Mouse (Mus musculus) CH12.LX (cell line): Measurements from ENCODE around the gene Pik3cg.

Experiments
- CTCF ChIP-seq, 2 experiments: IDR thresholded peaks in 1 of 2; conservative IDR thresholded peaks in 1 of 2; 2 replicates each; pipeline ENCODE4 v1.5.1; 2011 to 2012; ENCODE audit warnings: low read depth in 2 of 2, low read length in 2 of 2, improper control_type of control experiment in 1 of 2, inconsistent platforms in 1 of 2, mild to moderate bottlenecking in 1 of 2, moderate library complexity in 1 of 2
- EP300 ChIP-seq: IDR thresholded peaks from 2 replicates; pipeline ENCODE4 v1.6.1; 2011; ENCODE audit warnings: low read length, improper control_type of control experiment
- ETS1 ChIP-seq: conservative IDR thresholded peaks from 2 replicates; pipeline ENCODE4 v1.6.1; 2012; ENCODE audit warnings: low read depth, mild to moderate bottlenecking, inconsistent platforms, low read length, improper control_type of control experiment, moderate library complexity
- GABPA ChIP-seq: IDR thresholded peaks from 2 replicates; pipeline ENCODE4 v1.6.1; 2012; ENCODE audit warnings: low read depth, low read length, improper control_type of control experiment, inconsistent platforms; ENCODE audit not compliant: insufficient replicate concordance
- JUN ChIP-seq: IDR thresholded peaks from 2 replicates; pipeline ENCODE4 v1.6.1; 2011; ENCODE audit warnings: low read depth, mild to moderate bottlenecking, low read length, improper control_type of control experiment, moderate library complexity; ENCODE audit not compliant: insufficient read depth
- JUND ChIP-seq: conservative IDR thresholded peaks from 2 replicates; pipeline ENCODE4 v1.6.1; 2011; ENCODE audit warnings: low read depth, low read length, improper control_type of control experiment
- MAFK ChIP-seq: IDR thresholded peaks from 2 replicates; pipeline ENCODE4 v1.6.1; 2011; ENCODE audit warnings: low read length, improper control_type of control experiment; ENCODE audit not compliant: insufficient replicate concordance
- MAX ChIP-seq: IDR thresholded peaks from 2 replicates; pipeline ENCODE4 v1.6.1; 2011; ENCODE audit warnings: low read length, improper control_type of control experiment
- POLR2A ChIP-seq: IDR thresholded peaks from 2 replicates; pipeline ENCODE4 v1.6.1; 2011; ENCODE audit warnings: low read depth, mild to moderate bottlenecking, improper control_type of control experiment, low read length
- SIN3A ChIP-seq: IDR thresholded peaks from 2 replicates; pipeline ENCODE4 v1.6.1; 2012; ENCODE audit warnings: low read length, improper control_type of control experiment, inconsistent platforms

GRCm38 (mm10) chr12:32201932-32202331 lies 6.5 kb downstream of the Pik3cg start:
- TF ChIP-seq CTCF (conservative IDR thresholded peaks at IDR 0.05 in 1 of 2, IDR thresholded peaks at IDR 0.05 in 1 of 2; ENCODE audit: low read depth in 2 of 2, low read length in 2 of 2) (no peak), ETS1 (peak; percentile 94), EP300 (peak; percentile 98), MAX (no peak), JUN (peak; percentile 95), GABPA (no peak), POLR2A (no peak), MAFK (0 out of 2 replicates have a peak, but pooled peaks have one; percentile 69), SIN3A (no peak; the same call in 1 of the 2 replicates), JUND (peak; percentile 95)
